Mouse (Mus musculus) liver, adult 2 months (tissue): ENCODE measurements around the gene Amn1. TPM values are rescaled to one million over a fixed set of nuclear protein-coding genes. Genes with fewer than 3 reads are reported as not detected.
"Not testable (repeated sequence)": the region's sequence is repeated elsewhere in the genome, so short reads cannot be mapped to it uniquely, and the experiment has no call there.

Source experiments
- DNase-seq: peaks from one replicate; pipeline ENCODE4 v3.0.0-alpha.2; 2011; ENCODE audit warnings: low read depth, low spot score; ENCODE audit errors: extremely low read depth
- H3K27ac ChIP-seq: fragments of 200-500 bp; replicated peaks from 2 replicates; pipeline ENCODE4 v1.5.1; 2012; ENCODE audit warnings: low read depth, mild to moderate bottlenecking, control low read depth, inconsistent platforms, low read length; ENCODE audit not compliant: insufficient read depth
- H3K27me3 ChIP-seq: fragments of 200-500 bp; 2 replicates; pipeline ENCODE4 v1.6.1; 2012; ENCODE audit warnings: mild to moderate bottlenecking, moderate library complexity, low read length, inconsistent platforms; ENCODE audit not compliant: control insufficient read depth, insufficient read depth
- H3K36me3 ChIP-seq: fragments of 200-500 bp; 2 replicates; pipeline ENCODE4 v1.6.1; 2012; ENCODE audit warnings: low read length, inconsistent platforms; ENCODE audit not compliant: control insufficient read depth, insufficient read depth
- H3K4me1 ChIP-seq: fragments of 200-500 bp; 2 replicates; pipeline ENCODE4 v1.6.1; 2011; ENCODE audit warnings: low read length; ENCODE audit not compliant: control insufficient read depth, insufficient read depth
- H3K4me3 ChIP-seq: fragments of 200-500 bp; 2 replicates; pipeline ENCODE4 v1.5.1; 2011; ENCODE audit warnings: low read depth, mild to moderate bottlenecking, control low read depth, low read length, moderate library complexity; ENCODE audit not compliant: insufficient read depth
- H3K79me2 ChIP-seq: fragments of 200-500 bp; 2 replicates; pipeline ENCODE4 v1.6.1; 2012; ENCODE audit warnings: inconsistent platforms, mild to moderate bottlenecking, low read length, moderate library complexity; ENCODE audit not compliant: control insufficient read depth, insufficient read depth
- H3K9ac ChIP-seq: fragments of 200-500 bp; 2 replicates; pipeline ENCODE4 v1.6.1; 2012; ENCODE audit warnings: low read depth, mild to moderate bottlenecking, control low read depth, inconsistent platforms, low read length
- CTCF ChIP-seq: fragments of 200-500 bp; IDR thresholded peaks from 2 replicates; pipeline ENCODE4 v1.5.1; 2011; ENCODE audit warnings: low read depth, low read length, control low read depth
- POLR2A ChIP-seq: fragments of 200-500 bp; IDR thresholded peaks from 2 replicates; pipeline ENCODE4 v1.6.1; 2011; ENCODE audit warnings: low read length, control low read depth; ENCODE audit not compliant: insufficient read depth; ENCODE audit errors: extremely low read depth
- WGBS: fragments of 180-500 bp; shearing (Covaris S2); methylation state at CpG from one replicate; pipeline ENCODE4 v1.1.7; 2018; 5-methylcytosine and 5-hydroxymethylcytosine counted together
- polyA plus RNA-seq: library from polyadenylated mRNA; depleted of rRNA; stranded (reverse); fragments of >200 nt; gene quantifications from 2 replicates; pipeline ENCODE4 v1.2.3, GENCODE M21; 2012
- total RNA-seq: library from RNA; depleted of rRNA; stranded (reverse); fragments of >200 nt; gene quantifications from 2 replicates; pipeline ENCODE4 v1.2.3, GENCODE M21; 2014

The Amn1 gene
- total and polyA plus RNA-seq, 2 experiments, result 4.2 to 12.2 TPM

- peaks cover 4% of the 10 kb centered on the region for H3K4me1 ChIP-seq
- no peaks in the 10 kb centered on the region for H3K27me3 ChIP-seq
- TF ChIP-seq CTCF (no peak), POLR2A (peak; percentile 28; the same call in 1 of the 2 replicates)
- peak; percentile 83 for DNase-seq
- H3K36me3 ChIP-seq, result peaks cover 14% of the 10 kb centered on the region
- H3K9ac ChIP-seq, result no peak overlapping the region
- 85% methylated on average over 1 of the region's 1 CpGs for WGBS
- H3K4me3 ChIP-seq, result no peak overlapping the region
- H3K79me2 ChIP-seq, result no peaks in the 10 kb centered on the region
- H3K27ac ChIP-seq, result peak overlapping the region; percentile 67
These were observed 20.8 kb downstream of the Amn1 start for GRCm38 (mm10) chr6:149167672-149168071.

- not testable (repeated sequence) for H3K4me1 ChIP-seq, H3K27me3 ChIP-seq, H3K4me3 ChIP-seq, H3K79me2 ChIP-seq
- Histone ChIP-seq H3K27ac (peak overlapping the region; percentile 84), H3K9ac (peak overlapping the region; percentile 66; the same call in 1 of the 2 replicates), H3K36me3 (peaks cover 14% of the 10 kb centered on the region)
- 39% methylated on average over 3 of the region's 4 CpGs for WGBS
- DNase-seq, result peak; percentile 85
These were observed 21.5 kb downstream of the Amn1 start for GRCm38 (mm10) chr6:149167038-149167437.

GRCm38 (mm10) chr6:149155031-149155841 lies 33.3 kb downstream of the Amn1 start:
- Histone ChIP-seq H3K27me3 (no peaks in the 10 kb centered on the region), H3K27ac (peak overlapping the region; percentile 100), H3K9ac (peak overlapping the region; percentile 70), H3K36me3 (peaks cover 14% of the 10 kb centered on the region), H3K4me3 (no peak overlapping the region), H3K4me1 (peaks cover 37% of the 10 kb centered on the region), H3K79me2 (no peaks in the 10 kb centered on the region)
- WGBS, result 16% methylated on average over 3 of the region's 3 CpGs
- TF ChIP-seq POLR2A, result no peak
- no peak for TF ChIP-seq CTCF
- DNase-seq, result peak; percentile 96

- peaks cover 22% of the 10 kb centered on the region for H3K36me3 ChIP-seq
- no peak for DNase-seq
These were observed 34.1 kb downstream of the Amn1 start for GRCm38 (mm10) chr6:149154116-149155030.

GRCm38 (mm10) chr6:149153473-149154115 lies 34.9 kb downstream of the Amn1 start:
- TF ChIP-seq POLR2A (no peak), CTCF (no peak)
- peaks cover 27% of the 10 kb centered on the region for H3K36me3 ChIP-seq
- DNase-seq, result peak; percentile 97
- WGBS, result 18% methylated on average over 6 of the region's 6 CpGs
- peak overlapping the region; percentile 99 for H3K27ac ChIP-seq
- H3K4me3 ChIP-seq, result peak overlapping the region; percentile 25
- H3K4me1 ChIP-seq, result peaks cover 32% of the 10 kb centered on the region
- H3K9ac ChIP-seq, result peak overlapping the region; percentile 70
- no peaks in the 10 kb centered on the region for H3K27me3 ChIP-seq
- no peaks in the 10 kb centered on the region for H3K79me2 ChIP-seq

More at GRCm38 (mm10) chr6:149154116-149155030, 34.1 kb downstream of the Amn1 start:
- 22% methylated on average over 8 of the region's 8 CpGs for WGBS
- H3K9ac ChIP-seq, result peak overlapping the region; percentile 70
- H3K4me1 ChIP-seq, result peaks cover 34% of the 10 kb centered on the region
- no peaks in the 10 kb centered on the region for H3K79me2 ChIP-seq
- H3K27me3 ChIP-seq, result no peaks in the 10 kb centered on the region
- TF ChIP-seq POLR2A (no peak), CTCF (no peak)
- peak overlapping the region; percentile 25 for H3K4me3 ChIP-seq
- H3K27ac ChIP-seq, result peak overlapping the region; percentile 99
